Mouse (Mus musculus) left cerebral cortex, adult 2 months (tissue): ENCODE data around the gene Hspa5. TPM values are rescaled to one million over a fixed set of nuclear protein-coding genes. Genes with fewer than 3 reads are reported as not detected.

Source experiments
- DNase-seq, 2 experiments: peaks; one replicate each; pipeline ENCODE4 v3.0.0; 2021 to 2022; ENCODE audit warnings: low spot score in 2 of 2, mixed read lengths in 1 of 2; ENCODE audit errors: extremely low spot score in 1 of 2
- H3K27ac ChIP-seq: fragments of 200-600 bp; 2 replicates; pipeline ENCODE4 v1.8.1; 2022
- H3K4me3 ChIP-seq: fragments of 200-600 bp; 2 replicates; pipeline ENCODE4 v1.8.1; 2022
- CTCF ChIP-seq: fragments of 200-600 bp; IDR thresholded peaks from 2 replicates; pipeline ENCODE4 v1.8.1; 2022; ENCODE audit warnings: antibody characterized with exemption, mild to moderate bottlenecking, moderate library complexity
- intact Hi-C: fragments of 180-260 bp; cut with DNase I; formaldehyde crosslinking; loops from one replicate; pipeline ENCODE4 v1.15.1; 2025
- long read RNA-seq, 2 experiments: library from polyadenylated mRNA; stranded (forward); transcript quantifications; one replicate each; pipeline ENCODE4 v2.0.0; 2021; ENCODE audit warnings: borderline mapping rate in 2 of 2
- total RNA-seq, 2 experiments: library from RNA; stranded (reverse); gene quantifications; 2 replicates each; pipeline ENCODE4 v1.2.3; 2021

Gene Hspa5
- 100 to 1,000 TPM; 325 to 334 TPM for total RNA-seq
- long read RNA-seq, experiment 1, transcript Hspa5-202 (8 exons, 2,613 nt), result minor isoform, 261 of 562 reads
- long read RNA-seq, experiment 1, transcript Hspa5-201 (9 exons, 3,672 nt), result major isoform, 276 of 562 reads
- long read RNA-seq, experiment 1, partial matches to known transcripts, result 12 of 562 reads
- long read RNA-seq, experiment 1, other reads (novel, unspliced or antisense), result 12 of 562 reads
- long read RNA-seq, experiment 2, transcript Hspa5-201 (9 exons, 3,672 nt), result major isoform, 208 of 395 reads
- long read RNA-seq, experiment 2, transcript Hspa5-202 (8 exons, 2,613 nt), result minor isoform, 172 of 395 reads
- long read RNA-seq, experiment 2, partial matches to known transcripts, result 8 of 395 reads
- long read RNA-seq, experiment 2, other reads (novel, unspliced or antisense), result 6 of 395 reads

DNA sequence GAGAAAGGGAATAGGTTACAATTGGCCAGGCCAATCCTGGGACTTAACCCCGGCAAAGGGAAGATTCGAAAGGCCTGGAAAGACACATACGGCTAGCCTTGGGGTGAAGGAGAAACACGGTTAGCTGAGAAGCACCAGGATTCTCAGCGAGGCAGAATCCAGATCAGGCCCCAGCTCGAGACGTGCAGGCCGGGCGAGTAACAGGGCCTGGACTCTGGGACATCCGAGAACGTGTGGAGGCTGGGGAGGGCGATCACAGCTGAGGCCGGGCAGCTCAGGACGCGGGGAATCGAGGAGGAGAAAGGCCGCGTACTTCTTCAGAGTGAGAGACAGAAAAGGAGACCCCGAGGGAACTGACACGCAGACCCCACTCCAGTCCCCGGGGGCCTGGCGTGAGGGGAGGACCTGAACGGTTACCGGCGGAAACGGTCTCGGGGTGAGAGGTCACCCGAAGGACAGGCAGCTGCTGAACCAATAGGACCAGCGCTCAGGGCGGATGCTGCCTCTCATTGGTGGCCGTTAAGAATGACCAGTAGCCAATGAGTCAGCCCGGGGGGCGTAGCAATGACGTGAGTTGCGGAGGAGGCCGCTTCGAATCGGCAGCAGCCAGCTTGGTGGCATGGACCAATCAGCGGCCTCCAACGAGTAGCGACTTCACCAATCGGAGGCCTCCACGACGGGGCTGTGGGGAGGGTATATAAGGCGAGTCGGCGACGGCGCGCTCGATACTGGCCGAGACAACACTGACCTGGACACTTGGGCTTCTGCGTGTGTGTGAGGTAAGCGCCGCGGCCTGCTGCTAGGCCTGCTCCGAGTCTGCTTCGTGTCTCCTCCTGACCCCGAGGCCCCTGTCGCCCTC, at the start of gene Hspa5:
Gene Hspa5, plus strand, starts transcription at position 603 of the 859 bp plus-strand sequence.
- intact Hi-C loops, result loop anchor here (1.0 kb wide), 2 partner anchors 17 to 28 kb away; partner anchors contain the start of gene Rabepk
- DNase-seq, result peak; percentile 99
- TF ChIP-seq CTCF, result no peak
- Histone ChIP-seq H3K27ac (peak within 1 kb of the TSS; percentile 95), H3K4me3 (peak within 1 kb of the TSS; percentile 95)

DNA sequence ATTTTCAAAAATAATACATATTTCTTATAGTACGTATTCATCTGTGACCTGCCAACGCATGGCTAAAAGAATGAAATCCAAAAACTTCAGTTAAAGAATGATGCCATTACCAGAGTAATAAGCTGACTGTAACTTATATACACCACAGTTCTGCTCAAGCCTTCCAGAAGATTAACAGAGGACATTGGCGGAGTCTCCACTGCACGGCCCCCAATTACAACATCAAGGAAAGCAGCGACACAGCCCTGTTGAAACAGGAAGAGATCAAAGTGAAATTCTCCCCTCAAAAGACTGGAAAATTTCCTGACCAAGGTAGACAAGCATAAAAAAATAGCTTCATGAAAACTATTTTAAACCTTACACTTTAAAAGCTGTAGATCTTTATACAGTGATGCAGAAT, 46.5 kb upstream of the Hspa5 start:
- H3K4me3 ChIP-seq, result no peak overlapping the region
- no peak for DNase-seq
- no peak for TF ChIP-seq CTCF
- no peak overlapping the region for H3K27ac ChIP-seq
- intact Hi-C loops, result no loop called here

DNA sequence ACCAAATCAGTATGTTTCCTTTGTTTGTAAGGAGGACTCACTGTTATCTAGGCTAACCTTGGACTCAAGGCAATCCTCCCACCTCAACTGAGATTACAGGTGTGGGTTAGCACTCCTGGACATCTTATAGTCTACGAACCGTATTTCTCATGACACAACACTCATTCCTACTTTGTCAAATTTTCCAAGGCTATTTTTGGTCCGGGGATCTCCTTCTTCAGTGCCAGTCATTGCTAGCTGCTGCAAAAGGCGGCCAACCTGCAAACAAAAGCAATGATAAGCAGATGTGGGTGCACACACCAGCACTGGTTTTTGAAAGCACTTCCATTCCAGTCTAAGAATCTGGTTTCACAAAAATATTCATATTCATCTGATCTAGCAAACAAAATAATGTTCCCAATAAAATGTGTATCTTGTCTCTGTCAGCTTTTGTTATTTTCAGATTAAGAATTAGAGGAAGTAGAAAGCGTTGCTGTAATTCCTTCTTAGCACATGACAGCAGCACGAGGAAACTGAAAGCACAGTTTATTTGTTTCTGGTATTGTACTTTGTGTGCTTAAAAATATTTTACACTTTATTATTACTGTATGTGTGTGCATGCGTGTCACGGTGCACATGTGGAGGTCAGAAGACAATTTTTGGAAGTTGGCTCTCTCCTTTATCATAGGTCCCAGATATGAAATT, 44.6 kb upstream of the Hspa5 start:
- no peak for TF ChIP-seq CTCF
- intact Hi-C loops, result no loop called here
- Histone ChIP-seq H3K27ac (no peak overlapping the region), H3K4me3 (no peak overlapping the region)
- DNase-seq, result no peak

DNA sequence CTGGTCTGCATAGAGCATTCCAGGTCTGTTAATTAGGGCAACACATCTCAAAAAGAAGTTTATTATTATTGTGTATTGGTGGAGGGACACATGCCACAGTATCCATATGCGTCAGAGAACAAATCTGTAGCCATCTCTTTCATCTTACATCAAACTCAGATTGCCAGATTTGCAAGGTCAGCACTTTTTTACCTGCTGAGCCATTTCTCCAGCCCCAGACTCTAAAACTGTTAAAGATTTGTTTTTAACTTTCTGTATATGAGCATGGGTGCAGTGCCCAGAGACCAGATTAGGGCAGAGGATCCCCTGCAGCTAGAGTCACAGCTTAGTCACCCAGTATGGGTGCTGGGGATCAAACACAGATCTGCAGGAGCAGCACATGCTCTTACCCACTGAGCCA, 35.1 kb upstream of the Hspa5 start:
- no peak for DNase-seq
- Histone ChIP-seq H3K4me3 (no peak overlapping the region), H3K27ac (no peak overlapping the region)
- no peak for TF ChIP-seq CTCF
- intact Hi-C loops, result no loop called here

DNA sequence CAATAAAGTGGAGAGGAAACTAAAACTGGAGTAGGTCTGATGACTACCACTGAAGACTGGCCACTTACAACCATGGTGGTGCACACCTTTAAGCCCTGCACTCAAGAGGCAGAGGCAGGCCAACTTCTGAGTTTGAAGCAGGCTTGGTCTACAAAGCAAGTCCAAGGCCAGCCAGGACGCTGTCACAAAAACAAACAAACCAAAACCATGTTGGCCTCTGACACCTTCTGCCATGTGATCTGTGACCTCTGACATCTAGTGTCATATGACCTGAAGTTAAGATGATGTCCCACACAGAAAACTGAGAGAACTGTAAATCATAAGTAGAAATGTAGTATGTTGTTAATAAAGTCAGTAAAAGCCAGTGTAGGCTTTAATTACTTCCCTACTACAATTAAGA, 33.9 kb upstream of the Hspa5 start:
- TF ChIP-seq CTCF, result no peak
- Histone ChIP-seq H3K4me3 (no peak overlapping the region), H3K27ac (no peak overlapping the region)
- intact Hi-C loops, result no loop called here
- DNase-seq, result no peak

DNA sequence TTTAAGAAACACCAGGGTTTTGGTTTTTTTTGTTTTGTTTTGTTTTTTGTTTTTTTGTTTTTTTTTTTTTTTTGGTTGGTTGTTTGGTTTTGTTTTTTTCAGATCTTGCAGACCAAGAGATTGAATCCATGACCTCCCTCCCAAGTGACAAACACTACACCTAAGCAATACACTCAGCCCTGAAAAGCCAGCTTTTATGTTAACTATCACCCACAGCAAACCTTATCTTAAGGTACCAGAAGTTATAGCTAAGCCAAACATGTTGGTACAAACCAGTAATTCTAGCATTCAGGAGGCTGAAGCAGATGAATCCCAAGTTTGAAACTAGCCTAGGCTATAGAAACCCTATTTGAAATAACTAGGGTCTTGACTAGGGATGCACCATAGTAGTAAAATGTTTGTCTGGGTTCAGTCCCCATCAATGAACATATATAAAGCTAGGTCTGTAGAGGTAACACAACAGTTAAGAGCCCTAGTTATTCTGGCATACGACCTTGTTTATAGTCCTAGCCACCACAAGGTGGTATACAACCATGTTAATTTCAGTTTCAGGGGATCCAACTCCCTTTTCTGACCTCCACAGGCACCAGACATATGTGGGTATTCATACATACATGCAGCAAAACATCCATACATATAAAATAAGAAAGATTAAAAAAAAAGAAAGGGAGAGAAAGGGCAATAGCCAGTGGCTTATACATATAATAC, 31.9 kb upstream of the Hspa5 start:
- no peak for TF ChIP-seq CTCF
- Histone ChIP-seq H3K4me3 (no peak overlapping the region), H3K27ac (no peak overlapping the region)
- no peak for DNase-seq
- intact Hi-C loops, result no loop called here

DNA sequence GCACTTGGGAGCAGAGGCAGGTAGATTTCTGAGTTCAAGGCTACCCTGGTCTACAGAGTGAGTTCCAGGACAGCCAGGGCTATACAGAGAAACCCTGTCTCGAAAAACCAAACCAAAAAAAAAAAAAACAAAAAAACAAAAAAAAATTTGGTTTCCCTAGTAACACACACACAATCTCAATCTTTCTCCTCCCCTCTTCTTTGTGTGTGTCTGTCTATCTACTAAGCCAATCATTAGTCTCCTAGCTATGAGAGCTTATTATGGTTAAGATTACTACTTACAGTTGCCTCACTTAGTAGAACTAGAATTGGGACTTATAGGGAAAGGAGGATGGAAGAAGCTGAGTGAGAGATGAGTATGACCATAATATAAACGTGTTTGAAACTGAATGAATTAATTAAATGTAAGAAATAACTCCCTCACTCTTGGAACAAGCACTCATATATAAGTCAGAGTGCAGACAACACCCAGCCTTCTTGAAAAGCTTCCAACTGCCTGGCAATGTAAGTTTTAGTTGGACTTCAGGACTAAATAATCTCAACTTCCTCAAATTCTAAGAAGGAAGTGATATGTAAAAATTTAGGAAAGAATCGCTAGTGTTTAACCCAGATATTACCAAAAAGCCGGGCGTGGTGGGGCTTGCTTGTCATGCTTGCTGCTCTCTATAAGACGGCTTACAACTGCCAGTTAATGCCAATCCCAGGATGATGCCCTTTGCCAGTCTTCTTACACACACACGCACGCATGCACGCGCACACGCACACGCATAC, 30.2 kb upstream of the Hspa5 start:
- intact Hi-C loops, result no loop called here
- TF ChIP-seq CTCF, result no peak
- Histone ChIP-seq H3K27ac (no peak overlapping the region), H3K4me3 (no peak overlapping the region)
- DNase-seq, result no peak

DNA sequence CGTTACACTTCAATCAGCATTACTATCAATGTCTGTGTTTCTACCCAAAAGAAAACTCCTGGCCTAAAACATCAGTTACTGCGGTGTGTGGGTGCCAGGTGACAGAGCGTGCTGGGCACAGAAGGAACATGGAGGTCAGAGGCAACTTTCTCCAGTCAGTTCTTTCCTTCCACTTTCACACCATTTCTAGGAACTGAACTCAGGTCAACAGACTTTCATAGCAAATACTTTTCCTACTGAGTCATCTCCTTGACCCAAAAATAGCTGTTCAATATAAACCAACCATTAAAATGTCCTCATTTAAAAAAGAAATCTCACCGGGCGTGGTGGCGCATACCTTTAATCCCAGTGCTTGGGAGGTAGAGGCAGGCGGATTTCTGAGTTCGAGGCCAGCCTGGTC, 29.1 kb upstream of the Hspa5 start:
- TF ChIP-seq CTCF, result no peak
- intact Hi-C loops, result no loop called here

DNA sequence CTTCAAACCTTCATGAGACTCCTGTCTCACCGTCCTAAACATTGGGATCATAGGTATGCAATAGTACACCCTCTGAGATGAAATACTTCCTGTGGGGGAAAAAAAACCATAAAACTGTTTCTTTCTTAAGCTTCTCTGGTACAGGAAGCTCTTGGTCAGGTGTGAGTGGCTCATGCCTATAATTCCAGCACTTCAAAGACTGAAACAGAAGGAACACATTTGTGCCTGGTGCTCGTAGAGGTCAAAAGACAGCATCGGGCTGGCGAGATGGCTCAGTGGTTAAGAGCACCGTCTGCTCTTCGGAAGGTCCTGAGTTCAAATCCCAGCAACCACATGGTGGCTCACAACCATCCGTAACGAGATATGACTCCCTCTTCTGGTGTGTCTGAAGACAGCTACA, 27.3 kb upstream of the Hspa5 start:
- Histone ChIP-seq H3K4me3 (no peak overlapping the region), H3K27ac (no peak overlapping the region)
- no peak for DNase-seq
- intact Hi-C loops, result no loop called here
- TF ChIP-seq CTCF, result no peak

More for the DNA sequence above, 29.1 kb upstream of the Hspa5 start:
- Histone ChIP-seq H3K4me3 (no peak overlapping the region), H3K27ac (no peak overlapping the region)
- DNase-seq, result no peak

DNA sequence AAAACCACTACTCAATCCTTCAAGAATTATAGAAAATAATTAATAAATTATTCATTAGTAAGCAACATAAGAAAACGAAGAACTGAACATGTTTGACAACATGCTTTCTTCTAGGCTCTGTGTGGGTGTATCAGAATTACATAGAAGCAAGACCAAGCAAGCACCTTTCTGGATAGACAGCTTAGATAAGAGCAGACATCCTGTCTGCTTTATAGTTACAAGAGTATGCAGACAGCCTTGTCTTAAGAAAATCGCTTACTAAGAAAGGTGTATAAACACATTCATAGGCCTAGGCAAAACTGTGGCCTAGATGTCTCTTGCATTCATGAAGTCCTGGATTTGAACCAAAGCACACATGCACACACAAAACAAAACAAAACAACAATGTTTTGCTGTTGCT, 26.1 kb upstream of the Hspa5 start:
- intact Hi-C loops, result no loop called here
- no peak for TF ChIP-seq CTCF

DNA sequence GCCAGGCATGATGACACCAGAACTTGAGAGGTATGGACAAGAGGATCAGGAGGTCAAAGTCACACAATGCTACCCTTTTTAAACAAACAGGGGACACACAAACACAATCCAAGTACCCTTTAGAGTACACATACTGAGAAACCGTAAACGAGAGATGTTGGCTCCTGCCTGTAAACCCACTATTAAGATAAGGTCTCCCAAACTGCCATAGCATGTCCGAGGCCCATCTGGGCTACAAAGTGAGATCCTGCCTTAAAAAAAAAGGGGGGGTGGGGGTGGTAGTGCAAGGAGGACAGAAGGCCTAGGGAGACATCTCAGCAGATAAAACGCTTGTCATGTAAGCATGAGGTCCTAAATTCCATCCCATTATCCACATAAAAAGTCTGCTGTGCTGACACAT, 23.3 kb upstream of the Hspa5 start:
- no peak for DNase-seq
- H3K4me3 ChIP-seq, result no peak overlapping the region
- no peak overlapping the region for H3K27ac ChIP-seq
- intact Hi-C loops, result no loop called here
- no peak for TF ChIP-seq CTCF

More for the DNA sequence above, 26.1 kb upstream of the Hspa5 start:
- Histone ChIP-seq H3K4me3 (no peak overlapping the region), H3K27ac (no peak overlapping the region)
- DNase-seq, result no peak
